Mouse (Mus musculus) heart, postnatal 0 days (tissue): ENCODE measurements around the gene Efna5.

Experiments
- CTCF ChIP-seq: IDR thresholded peaks from 2 replicates; pipeline ENCODE4 v1.5.1; 2016; ENCODE audit warnings: antibody characterized with exemption, control low read depth, low read depth
- EP300 ChIP-seq: IDR thresholded peaks from 2 replicates; pipeline ENCODE4 v1.6.1; 2016; ENCODE audit warnings: antibody characterized with exemption, low read depth

- no peak for TF ChIP-seq CTCF
- TF ChIP-seq EP300, result no peak
These were observed 277.5 kb downstream of the Efna5 start for GRCm38 (mm10) chr17:62603604-62604003.
